Mouse (Mus musculus): ENCODE measurements around the gene Sap25. TPM values are rescaled to one million over a fixed set of nuclear protein-coding genes. Genes with fewer than 3 reads are reported as not detected.

Sap25 gene
- polyA plus RNA-seq, 1 experiment from 2014 or later = 10.5 TPM

DNA sequence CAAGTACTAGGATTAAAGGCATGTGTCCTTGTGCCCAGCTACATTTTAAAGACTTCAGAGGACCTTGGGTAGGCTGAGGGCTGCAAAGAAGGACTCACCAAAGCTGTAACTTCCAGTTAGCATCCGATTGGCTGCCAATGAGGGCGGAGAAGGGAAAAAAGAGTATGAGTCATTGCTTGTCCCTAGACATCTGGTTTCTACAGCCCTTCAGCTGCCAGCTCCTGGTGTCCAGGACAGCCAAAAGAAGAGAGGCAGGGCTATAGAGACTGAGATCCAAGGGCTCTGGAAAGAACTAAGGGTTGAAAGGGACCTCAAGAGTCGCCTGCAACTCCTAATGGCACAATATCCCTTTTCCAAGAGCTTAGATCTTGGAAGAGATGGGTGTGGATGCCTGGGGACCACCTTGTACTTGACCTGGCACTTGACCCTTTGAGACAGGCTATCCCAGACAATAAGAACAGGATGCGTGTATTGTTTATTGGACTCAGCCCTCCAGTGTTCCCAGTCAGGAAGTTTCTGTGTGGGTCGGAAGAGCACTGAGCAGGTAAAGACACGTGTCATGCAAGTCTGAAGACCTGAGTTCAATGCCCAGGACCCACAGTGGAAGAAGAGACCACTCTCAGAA lies 19.0 kb downstream of the Sap25 start:
- WGBS (ENCODE audit: missing documents) = 95% methylated on average over 6 of the region's 6 CpGs

DNA sequence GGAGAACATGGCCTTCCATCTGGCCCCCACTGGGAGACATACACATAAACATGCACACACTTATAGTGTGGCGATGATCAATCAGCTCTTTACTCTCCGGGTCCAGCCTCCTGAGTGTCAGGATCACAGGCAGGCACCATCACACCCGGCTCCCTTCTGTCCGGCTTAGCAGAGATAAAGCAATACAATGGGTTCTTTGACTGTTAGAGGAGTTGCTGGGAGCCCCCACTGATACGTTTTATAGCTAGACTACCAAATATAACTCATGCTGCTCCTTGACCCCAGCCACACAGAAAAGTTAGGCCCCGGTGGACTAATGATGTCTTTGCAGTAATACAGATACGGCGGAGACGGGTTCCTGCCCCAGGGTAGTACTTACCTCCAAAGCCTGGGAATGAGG lies 21.9 kb downstream of the Sap25 start:
- Histone ChIP-seq H3K27ac (no peak overlapping the region), H3K36me3 (ENCODE audit: inconsistent target) (peaks cover 38% of the 10 kb centered on the region), H3K4me3 (ENCODE audit: inconsistent target) (no peak overlapping the region), H3K79me2 (ENCODE audit: inconsistent target) (no peaks in the 10 kb centered on the region)
- 92% methylated on average over 9 of the region's 9 CpGs for WGBS (ENCODE audit: missing documents)

More for the DNA sequence above, 19.0 kb downstream of the Sap25 start:
- Histone ChIP-seq H3K27ac (no peak overlapping the region), H3K4me3 (ENCODE audit: inconsistent target) (no peak overlapping the region), H3K36me3 (ENCODE audit: inconsistent target) (peaks cover 25% of the 10 kb centered on the region), H3K79me2 (ENCODE audit: inconsistent target) (no peaks in the 10 kb centered on the region)

DNA sequence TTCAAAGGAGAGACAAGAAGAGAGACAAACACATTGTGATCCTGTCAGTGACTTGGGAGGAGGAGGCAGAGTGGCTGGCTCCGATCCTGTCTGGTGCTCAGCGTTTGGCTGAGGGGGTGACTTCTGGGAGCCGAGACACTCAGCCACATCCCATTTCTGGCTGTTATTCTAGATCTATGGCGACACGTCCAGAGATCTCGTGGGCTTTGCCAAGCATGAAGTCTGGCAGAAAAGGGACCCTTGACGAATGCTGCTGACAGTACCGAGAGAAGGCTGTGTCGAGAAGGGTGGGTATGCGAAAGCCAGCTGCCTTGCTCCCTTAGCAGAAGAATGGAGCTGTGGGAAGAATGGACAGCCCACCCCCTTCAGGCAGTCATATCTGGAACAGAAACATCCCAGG lies 27.8 kb downstream of the Sap25 start:
- H3K4me3 ChIP-seq (ENCODE audit: inconsistent target) = no peak overlapping the region
- peaks cover 27% of the 10 kb centered on the region for H3K36me3 ChIP-seq (ENCODE audit: inconsistent target)
- no peak overlapping the region for H3K27ac ChIP-seq
- WGBS (ENCODE audit: missing documents) = 91% methylated on average over 10 of the region's 10 CpGs
- peaks cover 43% of the 10 kb centered on the region for H3K79me2 ChIP-seq (ENCODE audit: inconsistent target)

DNA sequence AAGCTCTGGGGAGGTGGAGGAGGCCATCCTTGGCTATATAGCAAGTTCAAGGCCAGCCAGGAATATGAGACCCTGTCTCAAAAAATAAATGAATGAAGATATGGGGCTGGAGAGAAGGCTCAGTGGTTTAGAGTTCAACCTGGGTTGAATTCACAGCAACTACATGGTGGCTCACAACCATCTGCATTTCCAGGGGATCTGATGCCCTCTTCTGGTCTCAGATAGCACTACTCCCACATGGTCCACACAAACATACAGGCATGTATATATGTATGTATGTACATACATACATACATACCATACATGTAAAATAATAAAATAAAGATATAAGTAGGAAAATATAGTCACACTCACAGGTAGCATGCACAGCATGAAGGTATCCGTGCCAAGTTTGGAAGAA lies 29.1 kb downstream of the Sap25 start:
- no peak overlapping the region for H3K27ac ChIP-seq
- WGBS (ENCODE audit: missing documents) = 91% methylated on average over 1 of the region's 1 CpGs
- peaks cover 56% of the 10 kb centered on the region for H3K79me2 ChIP-seq (ENCODE audit: inconsistent target)
- H3K4me3 ChIP-seq (ENCODE audit: inconsistent target) = no peak overlapping the region
- peaks cover 16% of the 10 kb centered on the region; the same call in 1 of the 2 replicates for H3K36me3 ChIP-seq (ENCODE audit: inconsistent target)

DNA sequence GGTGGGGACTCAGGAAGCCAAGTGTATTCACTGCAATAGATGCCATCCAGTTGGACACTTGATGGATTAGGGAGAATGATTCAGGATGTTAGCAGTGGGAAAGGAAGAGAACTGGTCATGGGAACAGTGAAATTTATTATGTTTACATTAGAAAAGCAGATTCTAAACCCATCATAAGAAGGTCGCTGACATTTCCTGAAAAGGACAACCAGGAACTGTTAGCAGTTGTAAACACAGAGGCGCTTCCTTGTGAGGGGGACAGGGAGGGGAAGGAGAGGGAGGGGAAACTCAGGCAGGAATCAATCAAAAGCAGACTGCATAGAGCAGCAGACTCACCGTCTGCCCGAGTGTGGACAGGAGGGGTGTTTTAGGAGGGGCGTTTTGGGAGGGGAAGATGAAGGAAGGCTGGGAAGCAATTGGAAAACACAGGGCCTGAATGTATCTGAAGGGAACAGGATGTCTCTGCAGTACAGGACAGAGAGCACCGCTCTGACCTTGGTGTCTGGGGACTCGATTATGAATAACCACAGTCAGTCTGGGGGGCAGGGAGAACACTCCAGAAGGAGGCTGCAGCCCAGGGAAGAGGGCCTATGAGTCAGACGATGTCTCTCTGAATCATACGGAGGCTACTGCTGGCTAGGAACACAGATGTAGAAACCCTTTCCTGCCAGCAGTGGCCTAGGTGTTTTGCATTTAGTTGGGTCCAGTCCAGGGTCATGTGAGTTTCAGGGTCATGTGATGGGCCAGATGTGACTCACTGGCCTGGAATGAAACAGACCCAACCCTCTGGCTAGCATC lies 30.5 kb downstream of the Sap25 start:
- Histone ChIP-seq H3K79me2 (ENCODE audit: inconsistent target) (peaks cover 70% of the 10 kb centered on the region), H3K4me3 (ENCODE audit: inconsistent target) (no peak overlapping the region), H3K36me3 (ENCODE audit: inconsistent target) (peaks cover 9% of the 10 kb centered on the region; the same call in 1 of the 2 replicates), H3K27ac (peak overlapping the region; percentile 88)
- WGBS (ENCODE audit: missing documents) = 1% methylated on average over 9 of the region's 9 CpGs

DNA sequence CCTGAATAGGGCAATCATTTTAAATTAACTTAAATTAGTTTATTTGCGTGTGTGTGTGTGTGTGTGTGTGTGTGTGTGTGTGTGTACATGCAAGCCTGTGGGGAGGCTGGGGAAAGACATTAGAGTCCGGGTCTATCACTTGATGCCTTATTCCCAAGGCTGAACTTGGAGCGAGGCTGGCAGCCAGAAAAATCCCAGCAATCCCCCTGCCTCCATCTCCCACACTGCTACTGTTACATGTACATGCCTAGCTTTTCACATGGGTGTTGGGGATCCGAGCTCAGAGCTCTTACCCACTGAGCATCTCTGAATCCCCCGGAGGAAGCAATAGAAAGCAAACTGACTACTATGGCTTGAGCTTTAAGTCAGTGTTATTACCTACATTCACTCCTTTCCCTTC lies 31.2 kb downstream of the Sap25 start:
- Histone ChIP-seq H3K36me3 (ENCODE audit: inconsistent target) (peaks cover 2% of the 10 kb centered on the region; the same call in 1 of the 2 replicates), H3K79me2 (ENCODE audit: inconsistent target) (peaks cover 77% of the 10 kb centered on the region), H3K27ac (peak overlapping the region; percentile 88), H3K4me3 (ENCODE audit: inconsistent target) (no peak overlapping the region)
- WGBS (ENCODE audit: missing documents) = 84% methylated on average over 5 of the region's 5 CpGs

DNA sequence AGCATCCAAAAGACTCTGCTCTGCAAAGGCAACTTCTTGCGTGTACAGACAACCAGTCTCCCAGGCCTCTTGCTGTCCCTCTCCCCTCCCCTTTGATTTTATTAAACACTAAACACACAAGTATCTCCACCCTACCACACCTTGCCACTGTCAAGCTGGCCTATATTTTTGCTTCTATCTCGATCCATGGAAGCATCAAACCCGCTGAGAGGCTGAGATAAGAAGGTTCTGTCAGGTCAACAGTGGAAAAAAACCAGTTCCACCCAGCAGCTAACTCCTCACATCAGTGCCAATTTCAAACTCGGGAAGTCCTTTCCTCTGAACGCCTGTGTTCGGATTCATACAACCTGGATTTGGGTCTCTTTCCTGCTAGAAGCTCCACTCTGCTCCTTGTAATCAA lies 31.9 kb downstream of the Sap25 start:
- H3K79me2 ChIP-seq (ENCODE audit: inconsistent target) = peaks cover 84% of the 10 kb centered on the region
- H3K36me3 ChIP-seq (ENCODE audit: inconsistent target) = no peaks in the 10 kb centered on the region
- WGBS (ENCODE audit: missing documents) = 92% methylated on average over 6 of the region's 6 CpGs
- 0 out of 2 replicates have a peak overlapping the region, but pooled peaks have one; percentile 88 for H3K27ac ChIP-seq
- no peak overlapping the region for H3K4me3 ChIP-seq (ENCODE audit: inconsistent target)

DNA sequence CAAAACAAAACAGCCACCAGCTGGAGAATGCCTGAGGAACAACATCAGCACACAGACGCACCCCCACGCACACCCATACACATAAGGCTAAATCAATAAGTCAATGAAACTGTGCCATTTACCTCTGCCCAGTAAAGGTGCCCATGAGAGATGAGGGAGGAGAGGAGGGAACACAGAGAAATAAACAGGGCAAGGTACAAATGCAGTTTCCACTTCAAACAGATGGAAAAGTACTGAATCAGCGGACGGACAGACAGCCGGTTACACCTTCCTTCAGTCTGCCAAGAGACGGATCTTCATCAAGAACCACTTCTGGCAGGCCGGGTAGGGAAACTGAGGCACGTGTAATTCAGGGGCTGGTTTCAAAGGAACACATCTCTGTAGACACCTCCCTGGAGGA lies 33.7 kb downstream of the Sap25 start:
- peaks cover 90% of the 10 kb centered on the region for H3K79me2 ChIP-seq (ENCODE audit: inconsistent target)
- WGBS (ENCODE audit: missing documents) = 95% methylated on average over 8 of the region's 8 CpGs
- no peak overlapping the region for H3K4me3 ChIP-seq (ENCODE audit: inconsistent target)
- no peaks in the 10 kb centered on the region for H3K36me3 ChIP-seq (ENCODE audit: inconsistent target)
- no peak overlapping the region for H3K27ac ChIP-seq

DNA sequence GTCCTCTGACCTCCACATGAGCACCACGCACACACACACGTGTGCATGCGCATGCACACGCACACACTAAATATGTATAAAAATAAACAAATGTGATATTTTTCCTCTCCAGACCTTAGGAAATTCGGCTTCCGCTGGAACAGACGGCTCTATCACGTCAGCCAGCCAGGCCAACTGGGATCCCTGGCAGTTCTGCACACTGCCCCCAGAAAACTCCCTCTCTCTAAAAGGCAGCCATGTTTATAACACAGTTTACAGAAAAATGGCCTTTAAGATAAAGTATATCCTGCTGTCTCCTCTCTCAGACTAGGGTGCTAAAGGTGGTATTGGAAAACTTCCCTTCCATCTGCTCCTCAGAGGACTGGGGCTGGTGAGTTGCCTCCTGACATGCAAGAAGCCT lies 36.7 kb downstream of the Sap25 start:
- 93% methylated on average over 8 of the region's 8 CpGs for WGBS (ENCODE audit: missing documents)
- H3K79me2 ChIP-seq (ENCODE audit: inconsistent target) = peaks cover 100% of the 10 kb centered on the region
- no peaks in the 10 kb centered on the region for H3K36me3 ChIP-seq (ENCODE audit: inconsistent target)
- no peak overlapping the region for H3K4me3 ChIP-seq (ENCODE audit: inconsistent target)
- no peak overlapping the region for H3K27ac ChIP-seq

DNA sequence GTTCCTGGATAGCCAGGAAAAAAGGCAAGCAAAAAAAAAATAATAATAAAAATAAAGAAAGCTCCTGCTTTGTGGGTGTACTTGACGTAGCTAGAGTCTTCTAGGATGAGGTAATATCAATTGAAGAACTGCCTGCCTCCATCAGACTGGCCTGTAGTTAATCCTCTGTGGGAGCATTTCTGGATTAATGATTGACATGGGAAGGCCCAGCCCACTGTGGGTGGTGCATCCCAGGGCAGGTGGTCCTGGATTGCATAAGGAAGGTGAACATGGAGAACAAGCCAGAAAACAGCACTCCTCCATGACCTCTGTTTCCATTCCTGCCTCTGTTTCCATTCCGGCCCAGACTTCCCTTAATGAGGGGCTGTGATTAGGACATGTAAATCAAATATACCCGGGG lies 37.6 kb downstream of the Sap25 start:
- H3K27ac ChIP-seq = no peak overlapping the region
- WGBS (ENCODE audit: missing documents) = 88% methylated on average over 3 of the region's 3 CpGs
- H3K4me3 ChIP-seq (ENCODE audit: inconsistent target) = no peak overlapping the region
- no peaks in the 10 kb centered on the region for H3K36me3 ChIP-seq (ENCODE audit: inconsistent target)
- H3K79me2 ChIP-seq (ENCODE audit: inconsistent target) = peaks cover 100% of the 10 kb centered on the region

DNA sequence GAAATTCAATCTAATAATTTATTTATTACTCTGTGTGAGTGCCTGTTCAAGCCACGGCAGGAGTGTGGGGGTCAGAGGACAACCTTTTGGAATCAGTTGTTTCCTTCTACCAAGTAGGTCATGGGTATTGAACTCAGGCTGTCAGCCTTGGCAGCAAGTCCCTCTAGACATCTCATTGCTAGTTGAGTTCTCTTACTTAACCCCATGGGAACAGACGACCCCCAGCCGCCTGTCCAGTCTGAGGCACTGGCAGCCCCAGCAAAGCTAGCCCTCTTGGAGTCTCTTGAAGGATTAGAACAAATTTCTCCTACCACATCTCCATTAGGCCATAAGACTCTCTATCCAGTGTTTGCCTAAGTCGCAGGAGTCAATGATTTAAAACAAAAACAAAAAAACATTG lies 38.6 kb downstream of the Sap25 start:
- no peak overlapping the region for H3K4me3 ChIP-seq (ENCODE audit: inconsistent target)
- H3K79me2 ChIP-seq (ENCODE audit: inconsistent target) = peaks cover 90% of the 10 kb centered on the region
- WGBS (ENCODE audit: missing documents) = 96% methylated on average over 4 of the region's 4 CpGs
- H3K36me3 ChIP-seq (ENCODE audit: inconsistent target) = no peaks in the 10 kb centered on the region
- no peak overlapping the region for H3K27ac ChIP-seq

DNA sequence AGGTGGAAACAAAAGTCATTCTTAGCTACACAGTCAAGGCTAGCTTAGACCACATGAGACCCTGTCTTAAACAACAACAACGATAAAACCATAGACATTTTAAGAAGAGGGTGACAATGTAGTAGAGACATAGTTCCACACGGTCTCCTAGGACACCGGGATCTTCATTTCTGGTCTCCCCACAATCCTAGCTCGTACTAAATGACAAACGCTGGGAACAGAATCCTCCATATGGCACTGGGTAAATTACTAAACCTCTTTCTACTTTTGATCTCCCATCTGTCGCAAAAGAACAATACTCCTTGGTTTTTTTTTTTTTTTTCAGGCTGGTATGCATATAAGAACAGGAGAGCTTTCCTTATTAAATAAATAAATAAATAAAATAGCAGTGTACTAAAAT lies 41.4 kb downstream of the Sap25 start:
- Histone ChIP-seq H3K27ac (no peak overlapping the region), H3K4me3 (ENCODE audit: inconsistent target) (no peak overlapping the region), H3K79me2 (ENCODE audit: inconsistent target) (peaks cover 62% of the 10 kb centered on the region), H3K36me3 (ENCODE audit: inconsistent target) (no peaks in the 10 kb centered on the region)
- WGBS (ENCODE audit: missing documents) = 91% methylated on average over 6 of the region's 6 CpGs

DNA sequence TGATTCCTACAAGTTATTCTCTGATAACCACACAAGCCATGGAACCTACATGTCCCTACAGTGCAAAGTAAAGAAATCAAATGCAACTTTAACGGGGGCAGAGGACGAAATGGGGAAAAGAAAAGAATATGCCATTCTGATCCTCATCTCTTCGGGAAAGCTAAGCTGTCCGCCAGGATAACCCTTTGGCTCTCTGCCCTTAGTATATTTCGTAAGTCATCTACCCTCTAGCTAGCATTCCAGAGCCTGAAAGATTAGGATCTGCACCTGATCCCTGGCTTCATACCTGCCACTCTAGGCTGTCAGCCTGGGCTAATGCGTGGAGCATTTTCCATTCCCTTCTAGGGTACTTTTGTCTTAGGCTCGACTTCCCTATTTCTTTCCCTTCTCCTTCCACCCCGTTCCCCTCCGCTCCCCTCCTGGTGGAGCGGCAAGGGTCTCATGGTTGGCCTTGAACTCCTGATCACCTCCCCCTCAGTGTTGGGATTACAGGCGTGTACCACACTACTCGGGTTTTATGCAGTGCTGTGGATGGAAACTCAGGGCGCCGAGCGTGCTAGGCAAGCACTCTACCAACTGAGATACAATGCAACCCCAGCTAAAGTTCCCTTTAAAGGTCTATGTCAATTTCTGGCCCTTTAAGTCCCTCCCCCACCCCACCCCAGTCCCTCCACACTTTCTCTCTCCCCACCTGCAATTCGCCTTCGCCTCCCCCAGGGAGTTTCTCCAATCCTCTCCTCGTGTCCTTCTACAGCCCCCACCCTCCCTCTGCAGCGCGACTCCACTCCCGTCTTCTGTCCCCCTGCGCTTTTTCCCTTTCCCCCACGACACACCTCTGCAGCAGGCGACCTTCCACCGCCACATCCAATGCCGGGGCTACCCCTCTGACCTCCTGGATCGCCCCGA lies 42.5 kb downstream of the Sap25 start:
- 8% methylated on average over 28 of the region's 28 CpGs for WGBS (ENCODE audit: missing documents)
- peak overlapping the region; percentile 68 for H3K4me3 ChIP-seq (ENCODE audit: inconsistent target)
- peaks cover 51% of the 10 kb centered on the region for H3K79me2 ChIP-seq (ENCODE audit: inconsistent target)
- H3K27ac ChIP-seq = peak overlapping the region; percentile 63
- H3K36me3 ChIP-seq (ENCODE audit: inconsistent target) = no peaks in the 10 kb centered on the region

DNA sequence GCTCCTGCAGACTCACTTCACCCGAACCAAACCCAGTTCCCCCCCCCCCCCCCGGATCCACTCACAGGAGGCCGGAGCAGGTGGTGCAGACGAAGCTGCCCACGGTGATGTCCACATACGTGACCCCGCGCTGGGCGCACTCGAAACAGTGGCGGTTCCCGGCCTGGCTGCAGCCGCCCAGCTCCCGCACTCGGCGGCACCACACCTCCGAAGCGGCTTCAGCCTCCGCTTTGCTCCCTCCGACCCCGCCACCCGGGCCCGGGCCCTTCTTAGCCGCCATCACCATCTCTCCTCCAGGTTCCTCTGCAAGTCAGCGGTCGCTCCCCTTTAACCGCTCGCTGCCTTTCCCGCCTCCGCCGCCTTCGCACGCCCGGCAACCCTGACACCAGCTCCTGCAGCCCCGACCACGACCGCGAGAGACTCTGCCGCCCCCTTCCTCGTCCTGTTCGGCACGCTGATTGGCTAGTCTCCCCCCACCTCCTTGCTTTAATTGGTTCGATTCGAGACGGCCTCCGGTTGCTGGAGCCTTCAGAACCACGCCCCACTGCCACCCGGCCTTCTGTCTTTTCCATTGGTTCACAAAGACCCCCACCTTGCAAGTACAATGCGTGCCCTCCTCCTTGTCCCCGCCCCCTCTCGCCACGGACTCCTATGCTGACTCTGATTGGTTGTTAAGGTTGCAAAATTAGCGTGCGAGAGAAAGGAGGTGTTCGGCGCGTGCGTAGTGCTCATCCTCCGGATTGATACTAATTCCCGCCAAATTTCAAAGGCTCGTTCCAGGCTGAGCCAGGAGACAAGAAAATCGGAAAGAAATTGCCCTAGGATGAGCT lies 43.4 kb downstream of the Sap25 start, which contains the start of gene Agfg2:
Gene Agfg2 (minus strand): TSS at position 433 of the 830 bp plus-strand sequence.
- Histone ChIP-seq H3K4me3 (ENCODE audit: inconsistent target) (peak within 1 kb of the TSS; percentile 68), H3K79me2 (ENCODE audit: inconsistent target) (peaks cover 42% of the 10 kb centered on the region), H3K27ac (peak within 1 kb of the TSS; percentile 63), H3K36me3 (ENCODE audit: inconsistent target) (no peaks in the 10 kb centered on the region)
- 3% methylated on average over 52 of the region's 62 CpGs for WGBS (ENCODE audit: missing documents)

Data from macrophage (primary cell).